Mouse (Mus musculus) gastrocnemius, postnatal 4 days (tissue): ENCODE results near the gene Camsap1. TPM values are rescaled to one million over a fixed set of nuclear protein-coding genes. Genes with fewer than 3 reads are reported as not detected.

Experiments
- DNase-seq, 2 experiments: peaks; one replicate each; pipeline ENCODE4 v3.0.0; 2021 to 2022; ENCODE audit warnings: low spot score in 2 of 2, mixed read lengths in 2 of 2
- total RNA-seq, 2 experiments: library from RNA; stranded (reverse); gene quantifications; 2 replicates each; pipeline ENCODE4 v1.2.3; 2021

The Camsap1 gene
- total RNA-seq, 2 experiments from 2014 or later: 34.2 to 45.1 TPM

DNA sequence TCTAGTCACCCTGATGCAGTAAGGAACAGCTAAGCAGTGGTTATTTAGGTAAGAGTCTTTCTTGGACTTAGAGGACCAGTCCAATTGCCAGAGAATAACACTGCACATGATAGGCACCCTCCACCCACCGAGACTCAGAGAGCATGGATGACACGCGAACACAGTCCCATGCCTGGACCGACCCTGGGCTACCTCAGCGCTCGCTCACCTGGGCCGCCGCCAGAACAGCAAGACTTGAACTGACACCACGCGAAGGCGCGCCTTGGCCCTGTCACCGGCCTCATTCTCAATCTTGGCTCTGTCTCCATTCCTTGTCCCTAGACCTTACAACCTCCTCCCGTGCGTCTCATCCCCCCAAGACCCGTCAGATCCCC, 1.0 kb downstream of the Camsap1 start:
- DNase-seq: peak; percentile 32 to 57

GRCm38 (mm10) chr2:25978997-25979396, 4.1 kb downstream of the Camsap1 start:
- DNase-seq: no peak

GRCm38 (mm10) chr2:25977587-25978239, 5.4 kb downstream of the Camsap1 start:
- no peak for DNase-seq

GRCm38 (mm10) chr2:25975141-25975770, 7.8 kb downstream of the Camsap1 start:
- DNase-seq: no peak

GRCm38 (mm10) chr2:25970426-25970825, 12.7 kb downstream of the Camsap1 start:
- DNase-seq: no peak

DNA sequence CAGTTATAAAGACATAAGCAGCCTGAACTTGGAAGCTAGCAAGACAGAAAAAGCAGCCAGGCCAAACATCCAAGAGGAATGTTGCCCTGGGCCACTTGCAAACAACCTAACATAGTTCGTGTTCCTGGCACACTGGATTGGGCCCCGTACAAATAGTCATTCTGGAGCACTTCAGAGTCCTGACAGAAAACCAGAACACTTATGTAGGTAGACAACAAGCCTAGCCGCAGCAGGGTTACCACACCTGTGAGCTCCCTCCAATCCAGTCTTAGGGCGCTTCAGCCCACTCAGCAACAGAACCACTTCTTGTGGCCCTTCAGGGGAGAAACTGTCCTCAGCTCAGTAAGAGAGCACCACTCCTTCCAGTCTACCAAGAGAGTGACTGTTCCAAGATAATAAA, 13.8 kb downstream of the Camsap1 start:
- DNase-seq: no peak

GRCm38 (mm10) chr2:25949291-25949690, 33.8 kb downstream of the Camsap1 start:
- DNase-seq: no peak

GRCm38 (mm10) chr2:25947950-25948349, 35.1 kb downstream of the Camsap1 start:
- DNase-seq: no peak

GRCm38 (mm10) chr2:25943822-25944221, 39.3 kb downstream of the Camsap1 start:
- no peak for DNase-seq

GRCm38 (mm10) chr2:25940503-25940902, 42.6 kb downstream of the Camsap1 start:
- no peak for DNase-seq

DNA sequence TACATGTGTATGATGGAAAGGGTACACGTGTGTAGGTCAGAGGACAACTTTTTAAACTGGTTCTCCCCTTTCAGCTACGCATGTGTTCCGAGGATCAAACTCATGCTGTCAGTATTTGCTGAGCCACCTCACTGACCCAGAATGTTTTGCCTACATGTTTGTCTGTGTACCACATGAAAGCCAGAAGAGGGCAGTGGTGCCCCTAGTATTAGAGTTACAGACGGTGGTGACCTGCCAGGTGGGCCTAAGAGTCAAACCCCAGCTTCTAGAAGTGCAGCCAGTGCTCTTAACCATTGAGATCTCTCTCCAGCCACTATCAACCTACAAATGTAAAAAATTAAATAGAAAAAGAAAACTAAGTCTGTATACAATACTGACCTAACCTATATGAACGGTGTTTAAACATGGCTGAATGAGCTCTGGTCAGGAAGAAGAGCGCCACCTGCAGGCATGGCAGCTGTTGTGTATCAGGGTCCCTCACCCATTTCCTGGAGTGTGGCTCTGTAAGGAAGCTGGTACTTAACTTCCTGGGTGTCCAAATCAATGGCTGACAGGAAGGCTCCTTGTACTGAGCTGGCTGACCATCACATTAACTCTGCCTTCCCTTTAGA, 51.7 kb downstream of the Camsap1 start:
- DNase-seq: no peak

DNA sequence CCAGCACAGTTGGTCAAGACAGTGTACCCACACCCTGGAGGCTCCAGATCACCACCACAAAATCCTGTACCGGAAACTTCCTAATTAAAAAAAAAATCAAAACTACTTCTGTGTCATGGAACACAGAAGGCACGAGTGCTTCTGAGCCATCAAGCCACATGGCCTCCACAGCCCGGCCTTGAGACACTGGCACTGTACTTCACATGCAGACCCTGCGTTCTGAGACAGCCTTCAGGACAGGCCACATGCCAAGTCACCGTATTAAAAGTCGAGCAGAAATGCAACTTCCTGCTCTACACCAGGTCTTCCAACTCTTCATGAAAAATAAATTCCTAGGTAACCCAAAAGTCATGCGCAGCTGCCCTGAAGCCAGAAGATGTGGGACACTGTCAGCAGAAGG, 55.3 kb downstream of the Camsap1 start:
- DNase-seq: no peak

DNA sequence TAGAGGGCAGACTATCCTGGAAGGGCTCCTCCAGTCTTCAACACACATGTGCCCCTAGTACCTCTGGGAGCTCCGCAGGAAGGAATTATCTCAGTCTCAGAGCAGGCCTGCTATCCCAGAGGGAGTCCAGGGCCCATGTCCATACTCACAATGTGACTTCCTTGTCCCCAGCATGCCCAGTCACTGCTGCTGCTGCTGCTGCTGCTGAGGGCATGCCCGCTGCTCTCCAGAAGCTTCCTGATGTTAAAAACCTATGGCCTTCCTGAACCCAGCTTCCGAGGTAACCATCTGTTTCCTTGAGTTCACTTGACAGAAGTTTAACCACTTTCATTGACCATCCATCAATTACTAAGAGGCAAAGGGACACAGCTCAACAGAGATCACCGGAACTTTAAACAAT, 58.1 kb downstream of the Camsap1 start:
- no peak for DNase-seq

DNA sequence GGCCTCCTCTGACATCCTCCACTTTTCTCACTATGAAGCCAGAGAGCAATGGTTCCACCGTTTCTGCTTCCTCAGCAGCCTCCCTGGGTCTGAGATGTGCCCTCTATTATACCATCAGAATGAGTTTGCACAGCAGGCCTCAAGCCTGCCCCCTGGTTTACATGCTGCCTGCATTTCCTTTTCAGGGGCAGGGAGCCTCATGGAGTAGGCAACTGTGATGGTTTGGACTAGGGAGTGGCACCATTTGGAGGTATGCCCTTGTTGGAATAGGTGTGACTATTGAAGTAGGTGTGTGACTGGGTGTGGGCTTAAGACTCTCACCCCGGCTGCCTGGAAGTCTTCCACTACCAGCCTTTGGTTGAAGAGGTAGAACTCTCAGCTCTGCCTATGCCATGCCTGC, 59.3 kb downstream of the Camsap1 start:
- no peak for DNase-seq

DNA sequence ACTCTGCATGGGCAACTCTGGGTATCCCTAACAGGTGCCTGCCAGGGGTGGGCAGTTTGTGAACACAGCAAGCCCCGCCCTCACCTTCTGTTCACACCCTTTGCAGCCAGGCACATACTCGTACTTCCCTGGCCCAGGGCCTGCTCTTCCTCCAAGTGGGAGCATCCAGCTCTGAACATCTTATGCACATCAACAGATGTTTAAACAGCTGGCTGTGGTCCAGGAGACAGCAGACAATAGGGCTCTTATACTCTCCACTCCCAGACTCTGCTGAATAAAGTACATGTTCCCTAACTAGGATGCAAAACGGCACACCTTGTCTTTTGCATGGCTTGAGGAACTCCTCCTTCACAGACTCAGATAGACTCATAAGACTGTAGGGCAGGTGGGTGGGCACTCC, 63.1 kb downstream of the Camsap1 start:
- DNase-seq: no peak

GRCm38 (mm10) chr2:25918408-25918807, 64.7 kb downstream of the Camsap1 start:
- DNase-seq: no peak

DNA sequence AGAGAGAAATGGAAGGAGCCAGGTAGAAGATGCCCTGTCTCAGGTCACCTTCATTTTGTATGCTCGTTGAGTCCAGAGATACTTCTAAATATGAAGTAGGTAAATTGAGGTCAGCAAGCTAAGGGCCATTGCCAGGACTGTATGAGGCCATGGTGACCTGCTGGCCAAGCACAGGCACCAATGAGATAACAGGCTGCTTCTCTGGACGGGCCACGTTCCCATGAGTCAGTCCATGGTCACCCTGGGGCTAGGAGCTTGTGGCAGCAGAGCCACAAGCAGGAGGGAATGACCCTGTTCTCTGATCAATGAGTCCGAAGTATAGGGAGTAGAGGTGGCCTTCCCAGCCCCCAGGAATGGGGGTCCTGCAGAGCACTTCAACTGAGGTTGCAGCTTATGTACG, 68.3 kb downstream of the Camsap1 start:
- no peak for DNase-seq

DNA sequence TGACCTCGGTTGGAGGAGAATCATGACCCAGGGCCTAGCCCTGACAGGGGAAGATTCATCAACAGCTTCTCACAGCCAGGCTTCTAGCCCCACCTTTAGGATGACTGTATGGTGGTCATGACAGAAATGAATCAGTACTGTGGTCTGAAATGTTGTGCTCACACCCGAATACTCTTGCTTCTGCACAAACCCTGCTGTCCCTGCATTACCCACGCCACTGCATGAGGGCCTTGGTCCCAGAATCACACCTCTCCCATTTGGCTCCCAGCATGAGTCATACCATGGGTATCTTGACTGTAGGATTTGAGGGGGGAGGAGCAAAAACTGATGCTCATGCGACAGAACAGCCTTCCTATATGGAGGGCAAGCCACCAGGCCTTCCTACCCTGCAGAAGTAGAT, 68.9 kb downstream of the Camsap1 start:
- no peak for DNase-seq

GRCm38 (mm10) chr2:25913247-25913646, 69.8 kb downstream of the Camsap1 start:
- DNase-seq: no peak

DNA sequence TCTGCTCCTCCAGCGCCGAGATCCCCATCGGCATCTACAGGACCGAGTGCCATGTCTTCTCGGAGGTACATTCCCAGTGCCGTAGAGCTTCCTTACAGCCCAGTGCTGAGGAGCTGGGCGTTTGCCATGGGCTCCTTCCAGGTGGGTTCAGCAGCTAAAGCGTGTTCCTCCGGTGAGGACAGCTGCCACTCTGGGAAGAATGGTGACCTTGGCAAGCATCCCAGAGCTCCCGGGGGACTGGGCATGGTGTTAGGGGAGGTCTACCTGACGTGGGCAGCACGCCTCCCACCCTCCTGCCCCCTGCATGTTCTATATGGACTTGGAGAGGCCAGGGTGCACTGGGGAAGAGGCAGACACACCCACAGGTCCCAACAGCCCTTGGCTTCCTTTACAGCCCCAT, 73.2 kb downstream of the Camsap1 start:
- no peak for DNase-seq

DNA sequence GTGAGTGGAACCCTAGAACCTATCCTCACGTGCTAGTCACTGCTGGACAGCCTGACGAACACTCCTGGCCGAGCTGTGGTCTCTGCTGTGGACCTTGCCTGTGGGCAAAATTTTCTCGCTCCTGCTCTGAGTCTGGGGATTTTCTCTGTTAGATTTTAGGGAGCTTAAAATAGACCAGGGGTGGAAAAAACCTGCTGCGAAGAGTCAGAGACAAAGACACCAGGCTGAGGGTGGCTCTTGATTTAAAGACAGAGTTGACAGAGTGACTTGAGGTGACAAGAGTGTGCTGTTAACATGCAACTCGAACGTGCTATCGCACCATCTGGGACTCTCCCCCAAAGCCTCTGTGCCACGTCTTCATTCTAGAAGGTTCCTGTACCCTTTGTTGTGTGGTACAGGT, 84.1 kb downstream of the Camsap1 start:
- no peak for DNase-seq

GRCm38 (mm10) chr2:25892440-25892839, 90.6 kb downstream of the Camsap1 start:
- DNase-seq: no peak

- no peak for DNase-seq
Observed at GRCm38 (mm10) chr2:25888144-25888543, 94.9 kb downstream of the Camsap1 start.
